Mouse (Mus musculus) lung, postnatal 0 days (tissue): Measurements from ENCODE around the gene Il21r.

Experiments used
- CTCF ChIP-seq: IDR thresholded peaks from 2 replicates; pipeline ENCODE4 v1.5.1; 2016; ENCODE audit warnings: antibody characterized with exemption, mild to moderate bottlenecking
- EP300 ChIP-seq: IDR thresholded peaks from 2 replicates; pipeline ENCODE4 v1.6.1; 2016; ENCODE audit warnings: antibody characterized with exemption, mild to moderate bottlenecking, control low read depth

GRCm38 (mm10) chr7:125565516-125566285, 37.5 kb upstream of the Il21r start:
- TF ChIP-seq EP300, result peak; percentile 48; the same call in 1 of the 2 replicates
- no peak for TF ChIP-seq CTCF
